Mouse (Mus musculus) hematopoietic stem cell, adult 5-6 weeks (primary cell): ENCODE measurements at regions not wholly inside any gene's neighbourhood (a gene's known extent, or its start where the extent isn't known, plus 50 kb on each side); places are given as distances from the start of the nearest gene placed in this dataset.

Source experiments
- ATAC-seq, 2 experiments: fragments of 125-278 bp in 1 of 2; replicated peaks in 1 of 2; 2 replicates each; pipeline ENCODE4 v1.8.0; 2016 to 2017; ENCODE audit warnings: inconsistent platforms in 2 of 2, mild to moderate bottlenecking in 2 of 2, moderate number of reproducible peaks in 2 of 2, low read depth in 1 of 2, moderate TSS enrichment in 1 of 2; ENCODE audit not compliant: low FRiP score in 2 of 2, poor library complexity in 2 of 2, severe bottlenecking in 2 of 2, insufficient read depth in 1 of 2, low TSS enrichment in 1 of 2

DNA sequence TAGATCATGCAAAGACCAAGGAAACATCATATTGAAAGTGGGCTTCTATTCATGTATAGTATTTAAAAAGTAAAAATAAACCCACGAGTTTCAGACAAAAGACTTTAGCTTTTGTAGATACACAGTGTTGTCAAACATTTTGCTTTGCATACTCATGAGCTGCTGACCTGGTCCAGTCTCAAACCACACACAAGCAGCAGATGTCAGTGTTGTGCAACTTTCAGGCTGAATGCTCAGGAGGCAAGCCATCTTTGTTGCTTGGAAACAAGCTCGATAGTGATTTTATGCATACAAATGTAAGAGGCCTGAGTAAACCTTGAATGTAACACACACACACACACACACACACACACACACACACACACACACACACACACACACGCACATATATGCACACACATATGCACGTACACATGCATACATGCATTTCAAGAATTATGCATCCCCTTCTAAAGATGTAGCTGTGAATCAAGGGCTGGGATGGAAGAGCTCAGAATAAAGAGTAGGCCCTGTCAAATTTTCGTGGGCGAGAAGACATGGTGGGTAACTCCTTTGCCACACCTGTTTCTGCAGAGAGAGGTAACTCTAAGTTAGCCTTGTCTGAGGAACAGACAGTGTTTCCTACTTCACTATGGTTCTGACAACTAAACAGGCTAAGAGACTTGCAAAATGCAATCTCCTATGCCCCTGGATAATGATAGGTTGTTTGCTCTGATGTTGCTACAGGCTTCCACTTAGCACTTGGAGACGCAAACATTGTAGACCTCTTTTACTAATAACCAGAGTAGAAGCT, 498.5 kb downstream of the Tox3 start:
- no peak for ATAC-seq

DNA sequence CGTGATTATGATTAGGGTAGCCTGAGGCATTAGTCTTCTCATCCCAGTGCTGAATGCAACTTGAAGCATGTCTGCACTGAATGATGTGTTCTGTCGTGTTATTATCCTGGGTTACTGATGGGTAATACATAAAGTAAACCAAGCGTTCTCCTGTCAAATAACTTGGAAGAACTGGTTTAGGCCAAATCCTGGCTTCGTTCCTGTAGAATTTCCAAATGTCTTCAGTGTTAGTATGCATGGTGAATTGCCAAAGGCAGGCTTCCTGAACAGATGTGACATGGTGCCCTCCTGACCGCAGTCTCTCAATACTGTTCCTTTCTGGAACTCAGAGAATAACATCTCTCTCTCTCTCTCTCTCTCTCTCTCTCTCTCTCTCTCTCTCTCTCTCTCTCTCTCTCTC, 509.6 kb downstream of the Tox3 start:
- no peak for ATAC-seq

DNA sequence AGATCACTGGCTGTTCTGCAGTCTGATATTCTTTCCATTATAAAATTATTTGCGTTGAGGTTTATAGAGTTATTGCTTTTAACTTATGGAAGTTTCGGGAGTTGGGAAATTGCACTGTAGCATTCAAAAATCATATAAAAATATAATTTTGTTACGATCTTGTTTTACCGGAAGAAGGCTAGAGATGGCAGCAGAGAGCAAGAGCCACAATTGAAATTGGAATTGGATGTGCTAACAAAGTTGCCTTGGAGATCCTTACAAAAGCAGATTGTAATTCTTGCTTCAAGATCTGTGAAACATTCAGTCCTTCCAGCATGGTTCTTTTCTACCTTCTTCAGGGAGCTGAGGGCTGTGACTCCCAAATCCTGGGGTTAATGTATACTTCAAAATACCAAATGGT, 514.4 kb downstream of the Tox3 start:
- ATAC-seq: no peak

DNA sequence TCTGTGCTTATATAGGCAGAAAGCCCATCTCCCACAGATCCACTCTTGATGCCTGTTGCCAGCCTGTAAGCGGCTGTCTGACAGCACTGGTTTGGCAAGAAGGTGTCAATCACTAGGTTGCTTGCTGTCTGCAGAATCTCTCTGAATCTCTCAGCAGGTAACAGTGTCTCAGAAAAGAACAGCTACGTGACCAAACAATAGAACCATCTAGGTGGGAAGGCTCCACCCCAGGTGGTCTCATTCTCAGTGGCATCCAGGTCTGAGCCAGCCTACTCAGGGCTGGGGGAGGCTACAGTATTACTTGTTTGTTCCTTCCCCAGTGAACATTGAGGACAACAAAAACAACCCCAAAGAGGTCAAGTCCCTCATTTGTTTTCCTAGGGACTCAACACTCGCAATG, 523.6 kb downstream of the Tox3 start:
- ATAC-seq: no peak

DNA sequence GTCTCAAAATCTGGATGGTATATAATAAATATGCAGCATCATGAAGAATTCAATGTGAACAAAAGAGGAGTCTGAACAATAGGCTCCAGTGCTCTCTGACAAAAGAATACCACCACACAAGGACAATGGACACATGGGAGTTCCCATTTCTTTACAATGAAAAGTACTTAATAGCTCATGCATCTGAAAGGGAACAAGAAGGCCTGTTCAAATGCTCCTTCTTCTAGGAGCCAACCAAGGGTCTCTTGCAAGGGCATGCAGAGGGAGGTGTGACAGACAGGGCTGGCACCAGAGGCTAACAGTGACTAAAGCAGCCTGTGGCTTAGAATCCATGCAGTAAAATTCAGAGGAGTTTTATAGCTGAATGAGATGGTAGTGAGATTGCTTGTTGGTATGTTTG, 524.5 kb downstream of the Tox3 start:
- no peak for ATAC-seq

DNA sequence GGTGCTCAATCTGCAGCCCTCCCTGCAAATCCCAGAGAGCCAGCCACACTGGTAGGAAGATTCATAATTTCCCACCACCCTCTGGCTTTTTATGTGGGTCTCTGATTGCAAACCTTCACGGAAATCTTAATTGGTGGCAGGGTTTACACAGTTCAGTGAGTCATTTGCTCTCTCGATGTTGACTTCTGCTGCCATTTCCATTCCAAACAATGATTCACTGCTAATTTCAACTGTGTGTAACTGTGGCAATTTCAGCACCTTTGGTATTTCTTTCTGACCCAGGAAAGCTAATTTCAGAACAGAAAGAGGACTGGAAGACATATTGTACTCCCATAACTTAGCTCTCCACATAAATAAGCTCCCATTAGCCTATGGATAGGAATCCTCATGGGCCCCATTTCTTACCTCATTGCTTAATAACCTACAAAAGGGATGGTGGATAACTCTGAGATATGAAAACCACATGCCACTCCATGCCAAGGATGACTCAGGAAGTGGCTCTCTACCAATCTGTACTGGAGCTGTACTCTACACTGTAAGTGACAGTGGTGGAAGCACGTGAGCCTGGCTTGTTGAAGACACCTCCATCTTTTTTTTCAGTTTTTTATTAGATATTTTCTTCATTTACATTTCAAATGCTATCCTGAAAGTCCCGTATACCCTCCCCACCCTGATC, 536.0 kb downstream of the Tox3 start:
- ATAC-seq: no peak

DNA sequence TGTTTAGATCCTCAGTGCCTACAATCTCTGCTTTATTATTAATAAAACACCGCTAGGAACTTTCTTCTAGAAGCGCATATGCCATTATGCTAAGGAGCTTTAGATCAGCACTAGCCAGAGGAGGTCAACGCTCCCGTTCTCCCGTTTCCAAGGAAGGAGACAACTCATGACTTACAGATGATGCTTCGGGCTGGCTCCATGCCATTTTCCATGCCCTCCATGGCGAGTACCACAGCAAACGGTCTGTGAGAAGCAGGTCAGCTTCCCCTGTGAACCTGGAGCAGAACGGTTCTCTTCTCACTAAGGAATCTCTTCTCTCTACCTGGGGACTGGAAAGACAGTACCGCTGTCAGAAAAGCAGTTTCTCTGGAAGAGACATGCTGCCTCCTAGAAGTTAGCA, 559.8 kb downstream of the Tox3 start:
- no peak for ATAC-seq

DNA sequence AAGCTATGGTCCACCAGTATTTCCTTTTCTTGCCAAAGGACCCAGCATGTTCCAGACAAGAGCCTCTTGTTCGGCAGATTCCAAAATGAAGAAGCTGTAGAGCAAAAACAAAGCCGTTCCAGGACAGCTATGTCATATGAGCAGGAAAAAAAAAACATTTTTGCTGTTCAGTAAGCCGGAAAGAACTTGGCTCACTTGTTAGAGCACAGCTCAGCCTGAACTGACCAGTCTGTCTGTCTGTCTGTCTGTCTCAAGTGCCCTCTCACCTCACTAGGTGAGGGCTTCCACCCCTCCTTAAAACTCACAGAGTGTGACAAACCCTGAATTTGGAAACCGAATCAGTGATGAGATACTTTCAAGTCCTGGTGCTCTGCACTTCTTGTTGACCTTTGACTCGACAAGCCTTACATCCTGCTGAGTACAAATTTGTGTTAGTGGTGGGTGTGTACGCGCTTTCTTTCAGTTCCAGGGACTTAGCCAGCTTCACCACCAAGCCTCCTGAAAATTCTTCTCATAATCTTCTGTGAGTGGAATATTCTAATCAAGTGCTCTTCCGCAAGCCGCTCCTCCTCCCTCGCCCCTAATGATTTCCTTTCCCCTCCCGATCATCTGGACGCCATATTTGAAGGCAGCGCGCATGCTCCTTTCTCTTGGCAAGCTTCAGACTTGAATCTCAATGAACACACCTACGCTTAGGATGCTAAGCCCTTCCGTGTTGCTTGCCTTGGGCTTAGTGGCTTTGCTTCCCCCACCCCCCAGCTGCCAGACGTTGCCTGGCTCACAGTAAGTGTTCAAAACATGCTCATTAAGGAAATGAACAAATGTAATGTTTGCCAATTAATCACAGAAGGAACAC, 560.9 kb downstream of the Tox3 start:
- ATAC-seq: no peak

DNA sequence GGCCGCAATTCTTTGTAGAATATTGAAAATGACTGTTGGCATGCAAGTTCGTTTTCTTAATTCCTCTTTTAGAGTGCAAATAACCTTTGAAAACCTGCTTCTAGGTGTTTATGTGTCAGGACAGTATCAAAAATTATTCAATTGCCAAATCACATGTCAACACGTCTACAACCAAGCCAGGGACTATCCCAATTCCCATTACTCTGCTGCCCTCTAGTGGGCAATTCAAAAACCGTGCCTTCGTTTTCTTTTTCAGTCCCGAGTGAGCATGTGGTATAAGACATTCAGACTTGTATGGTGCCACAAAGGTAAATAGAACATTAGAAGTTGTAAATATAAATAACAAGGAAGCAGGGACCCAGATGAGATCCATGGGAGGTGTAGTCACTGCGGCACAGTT, 563.1 kb downstream of the Tox3 start:
- ATAC-seq: peak; percentile 69 to 73; a peak in 2 of 4 replicates

DNA sequence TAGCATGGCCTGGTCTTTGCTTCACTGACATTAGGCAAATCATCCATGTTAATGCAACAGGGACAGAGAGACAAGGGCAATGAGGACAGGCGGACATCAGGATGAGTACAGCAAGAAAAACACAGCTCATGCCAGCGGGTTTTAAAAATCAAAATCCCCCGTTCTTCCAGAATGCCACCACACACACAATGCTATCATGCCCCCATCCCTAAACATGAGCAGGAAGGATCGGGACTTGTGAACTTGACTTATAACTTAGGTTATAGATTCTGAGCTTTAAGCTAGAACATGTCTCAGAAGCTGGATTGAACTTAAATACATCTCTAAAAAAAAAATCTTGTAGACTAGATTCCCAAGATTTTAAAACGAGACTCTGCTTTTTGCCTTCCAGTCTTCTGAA, 564.8 kb downstream of the Tox3 start:
- ATAC-seq: no peak

DNA sequence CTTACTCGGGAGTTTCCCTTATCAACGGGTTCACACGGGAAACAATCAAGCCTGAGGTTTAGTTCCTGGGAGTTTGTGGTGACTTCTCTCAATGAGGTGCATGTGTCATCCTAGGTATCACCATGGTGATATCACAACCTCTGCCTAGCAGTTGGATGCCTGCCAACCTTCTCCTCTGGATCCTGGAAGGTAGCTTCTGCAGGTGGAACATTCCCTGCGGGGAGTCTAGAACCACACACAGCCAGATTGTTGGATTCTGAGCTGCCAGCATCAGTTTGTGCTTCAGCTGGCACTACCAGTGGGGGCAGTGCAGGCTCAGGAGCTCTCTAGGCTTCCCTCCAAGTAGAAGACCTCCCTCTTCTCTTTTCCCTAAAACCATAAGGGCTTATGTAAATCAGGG, 581.8 kb downstream of the Tox3 start:
- ATAC-seq: no peak

DNA sequence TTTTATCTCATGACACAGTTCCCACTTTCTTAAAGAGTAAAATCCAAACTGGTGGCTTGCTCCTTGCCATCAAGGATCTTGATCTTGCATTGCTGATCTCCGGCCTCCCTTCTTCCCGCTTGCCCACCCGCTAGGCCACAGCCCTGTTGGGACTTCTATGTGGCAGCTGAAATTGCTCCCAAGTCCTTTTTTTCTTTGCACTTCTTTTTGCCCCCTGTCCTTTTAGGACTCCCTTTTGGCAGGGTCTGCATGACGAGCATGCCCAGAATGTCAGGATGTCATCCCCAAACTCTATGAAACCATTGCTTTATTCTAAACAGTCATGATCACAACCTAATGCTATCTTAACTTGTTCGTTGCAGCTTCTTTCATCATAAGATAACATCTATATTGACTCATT, 588.6 kb downstream of the Tox3 start:
- no peak for ATAC-seq

DNA sequence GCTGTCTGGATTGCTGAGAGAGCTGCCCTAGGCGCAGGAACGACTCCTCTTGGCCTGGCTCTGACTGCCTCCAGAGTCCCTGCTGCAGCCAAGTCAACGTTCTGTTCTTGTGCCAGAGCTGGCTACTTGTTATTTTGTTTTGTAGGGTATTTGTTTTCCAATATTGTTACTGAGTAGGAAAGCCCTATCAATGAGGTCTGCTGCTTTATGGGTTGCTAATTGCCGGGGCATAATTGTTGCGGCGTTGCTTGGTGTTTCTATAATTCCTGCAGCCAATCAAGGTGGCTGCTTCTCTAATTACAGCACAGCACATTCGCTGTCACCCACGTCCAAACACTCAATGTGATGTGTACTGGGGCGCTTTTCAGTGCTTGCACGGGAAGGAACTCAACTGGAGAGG, 589.4 kb downstream of the Tox3 start:
- ATAC-seq: no peak

DNA sequence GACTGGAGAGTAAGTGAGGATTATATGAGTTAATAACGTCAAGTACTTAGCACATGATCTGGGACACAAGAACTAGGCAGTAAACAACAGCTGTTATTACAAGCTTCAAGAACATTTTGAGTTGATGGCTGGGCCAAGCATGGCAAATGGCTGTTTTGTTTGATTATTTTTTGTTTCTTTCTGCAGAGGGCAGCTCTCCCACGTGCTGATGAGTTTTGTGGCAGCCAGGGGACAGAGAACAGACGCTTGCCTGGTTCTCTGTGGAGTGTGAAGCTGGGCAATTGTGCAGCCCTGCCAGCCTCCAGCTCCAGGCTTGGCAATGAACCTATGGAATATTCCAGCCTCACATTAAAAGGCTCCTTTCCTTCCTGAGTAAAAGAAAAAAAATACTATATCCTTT, 592.2 kb downstream of the Tox3 start:
- ATAC-seq: no peak

DNA sequence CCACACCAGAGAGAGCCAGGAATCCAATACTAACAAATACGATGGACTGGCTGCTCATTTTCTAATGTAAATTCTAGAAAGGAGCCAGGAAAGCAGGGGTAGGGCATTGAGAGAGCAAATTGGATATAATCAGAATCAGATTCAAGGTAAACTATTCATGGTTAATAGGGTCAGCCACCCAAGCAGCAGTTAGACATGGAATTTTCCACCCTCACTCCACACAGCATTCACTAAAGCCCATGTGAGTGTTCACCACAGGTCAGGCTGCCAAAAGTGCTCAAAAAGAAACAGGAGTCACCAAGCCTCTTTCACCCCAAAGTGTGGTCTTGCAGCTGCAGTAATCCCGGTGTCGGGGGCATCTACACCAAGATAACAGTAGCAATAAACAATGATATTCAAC, 596.9 kb downstream of the Tox3 start:
- ATAC-seq: no peak

DNA sequence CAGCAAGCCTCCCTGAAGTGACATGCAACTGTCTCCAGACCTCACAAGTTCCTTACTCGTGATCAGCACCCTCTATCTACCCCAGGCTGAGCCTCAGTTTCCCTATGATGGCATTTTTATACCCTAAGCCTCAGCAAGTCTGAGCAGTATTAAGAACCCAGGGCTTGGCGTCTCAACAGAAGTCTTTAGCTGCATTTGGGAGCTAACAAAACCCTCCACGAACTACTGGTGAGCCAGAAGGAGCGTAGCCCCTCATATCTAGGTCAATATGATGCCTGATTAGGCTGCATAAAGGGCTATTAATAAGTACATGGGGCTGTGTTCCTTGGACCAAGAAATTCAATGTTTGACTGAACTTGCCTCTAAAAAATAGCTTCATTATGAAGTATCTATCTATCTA, 600.4 kb downstream of the Tox3 start:
- no peak for ATAC-seq

DNA sequence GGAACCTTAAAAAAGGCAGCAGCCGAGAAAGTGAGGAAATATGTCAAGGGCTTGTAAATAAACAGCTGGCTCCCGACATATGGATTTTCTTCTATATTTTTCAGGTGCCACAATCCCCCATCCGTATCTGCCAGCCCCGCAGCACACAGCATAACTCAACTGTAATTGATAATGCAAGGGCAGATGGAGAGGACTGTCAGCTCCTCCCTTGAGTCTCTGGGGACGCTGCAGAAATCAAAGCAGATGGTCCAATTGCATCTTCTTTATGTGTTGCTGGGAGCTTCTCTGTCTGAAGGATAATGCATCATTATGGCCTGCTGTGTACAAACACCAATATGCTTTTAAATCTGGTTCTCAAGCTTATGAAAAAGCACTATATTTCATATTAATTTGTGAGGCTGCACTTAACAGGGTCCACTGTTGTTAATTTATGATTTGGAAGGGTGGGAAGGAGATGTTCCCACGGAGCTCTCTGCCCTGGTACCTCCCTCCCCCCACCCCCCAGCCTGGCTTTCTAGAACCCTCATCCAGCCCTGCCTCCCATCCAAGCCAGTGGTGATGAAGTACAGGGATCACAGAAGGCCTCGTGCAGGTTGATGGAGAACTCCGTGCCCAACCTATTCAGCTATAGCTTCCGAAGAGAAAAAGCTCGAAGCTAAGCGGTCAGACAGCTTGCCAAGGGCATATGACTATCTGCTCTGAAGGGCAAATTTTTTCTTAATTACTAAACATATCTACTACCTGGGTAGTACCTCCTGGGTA, 603.7 kb downstream of the Tox3 start:
- no peak for ATAC-seq

DNA sequence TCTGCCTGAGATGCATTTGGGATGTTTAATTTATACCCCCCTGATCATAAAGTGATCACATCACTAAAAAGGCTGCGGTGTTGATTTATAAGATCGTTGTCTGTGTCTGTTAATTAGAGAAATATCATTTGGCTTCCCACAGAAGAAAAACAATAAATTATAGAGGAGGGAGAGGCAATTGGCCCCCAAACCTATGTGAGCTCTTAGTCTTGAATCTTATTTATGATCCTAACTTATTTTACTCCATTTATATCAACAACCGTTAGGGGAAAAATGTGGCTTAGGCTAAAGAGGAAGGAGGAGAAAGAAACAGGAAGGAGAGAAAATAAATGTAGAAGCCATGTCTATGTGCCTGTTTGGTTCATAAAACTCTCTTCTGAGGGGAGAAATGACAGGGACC, 609.5 kb downstream of the Tox3 start:
- no peak for ATAC-seq
